Mouse (Mus musculus) liver, adult 2 months (tissue): ENCODE measurements around the gene Mesp1. TPM values are rescaled to one million over a fixed set of nuclear protein-coding genes. Genes with fewer than 3 reads are reported as not detected.
"Not testable (repeated sequence)": the region's sequence is repeated elsewhere in the genome, so short reads cannot be mapped to it uniquely, and the experiment has no call there.

Source experiments
- DNase-seq: peaks from one replicate; pipeline ENCODE4 v3.0.0-alpha.2; 2011; ENCODE audit warnings: low read depth, low spot score; ENCODE audit errors: extremely low read depth
- H3K27ac ChIP-seq: fragments of 200-500 bp; replicated peaks from 2 replicates; pipeline ENCODE4 v1.5.1; 2012; ENCODE audit warnings: low read depth, mild to moderate bottlenecking, control low read depth, inconsistent platforms, low read length; ENCODE audit not compliant: insufficient read depth
- H3K27me3 ChIP-seq: fragments of 200-500 bp; 2 replicates; pipeline ENCODE4 v1.6.1; 2012; ENCODE audit warnings: mild to moderate bottlenecking, moderate library complexity, low read length, inconsistent platforms; ENCODE audit not compliant: control insufficient read depth, insufficient read depth
- H3K36me3 ChIP-seq: fragments of 200-500 bp; 2 replicates; pipeline ENCODE4 v1.6.1; 2012; ENCODE audit warnings: low read length, inconsistent platforms; ENCODE audit not compliant: control insufficient read depth, insufficient read depth
- H3K4me1 ChIP-seq: fragments of 200-500 bp; 2 replicates; pipeline ENCODE4 v1.6.1; 2011; ENCODE audit warnings: low read length; ENCODE audit not compliant: control insufficient read depth, insufficient read depth
- H3K4me3 ChIP-seq: fragments of 200-500 bp; 2 replicates; pipeline ENCODE4 v1.5.1; 2011; ENCODE audit warnings: low read depth, mild to moderate bottlenecking, control low read depth, low read length, moderate library complexity; ENCODE audit not compliant: insufficient read depth
- H3K79me2 ChIP-seq: fragments of 200-500 bp; 2 replicates; pipeline ENCODE4 v1.6.1; 2012; ENCODE audit warnings: inconsistent platforms, mild to moderate bottlenecking, low read length, moderate library complexity; ENCODE audit not compliant: control insufficient read depth, insufficient read depth
- H3K9ac ChIP-seq: fragments of 200-500 bp; 2 replicates; pipeline ENCODE4 v1.6.1; 2012; ENCODE audit warnings: low read depth, mild to moderate bottlenecking, control low read depth, inconsistent platforms, low read length
- CTCF ChIP-seq: fragments of 200-500 bp; IDR thresholded peaks from 2 replicates; pipeline ENCODE4 v1.5.1; 2011; ENCODE audit warnings: low read depth, low read length, control low read depth
- POLR2A ChIP-seq: fragments of 200-500 bp; IDR thresholded peaks from 2 replicates; pipeline ENCODE4 v1.6.1; 2011; ENCODE audit warnings: low read length, control low read depth; ENCODE audit not compliant: insufficient read depth; ENCODE audit errors: extremely low read depth
- WGBS: fragments of 180-500 bp; shearing (Covaris S2); methylation state at CpG from one replicate; pipeline ENCODE4 v1.1.7; 2018; 5-methylcytosine and 5-hydroxymethylcytosine counted together
- polyA plus RNA-seq: library from polyadenylated mRNA; depleted of rRNA; stranded (reverse); fragments of >200 nt; gene quantifications from 2 replicates; pipeline ENCODE4 v1.2.3, GENCODE M21; 2012
- total RNA-seq: library from RNA; depleted of rRNA; stranded (reverse); fragments of >200 nt; gene quantifications from 2 replicates; pipeline ENCODE4 v1.2.3, GENCODE M21; 2014

The Mesp1 gene
- total and polyA plus RNA-seq, 2 experiments = 0.18 TPM; not detected in 1

DNA sequence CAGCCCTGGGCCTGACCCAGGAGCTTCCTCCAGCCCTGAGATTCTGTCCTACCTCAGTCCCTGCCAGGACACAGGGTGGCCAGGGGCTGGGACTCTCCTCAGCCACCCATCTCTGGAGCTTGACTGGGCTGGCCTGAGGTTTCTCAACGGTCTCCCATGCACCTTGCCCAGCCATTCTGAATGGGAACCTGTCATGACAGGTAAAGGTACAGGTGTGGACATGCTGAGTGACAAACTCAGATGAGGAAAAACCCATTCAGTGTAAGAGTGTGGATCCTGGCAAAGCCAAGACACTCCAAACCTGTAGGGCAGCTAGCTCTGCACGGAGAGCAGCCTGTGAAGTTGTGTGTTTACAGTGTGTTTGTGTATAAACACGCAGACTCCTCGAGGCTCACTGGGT is 6.7 kb upstream of the Mesp1 start:
- H3K9ac ChIP-seq = no peak overlapping the region
- H3K27ac ChIP-seq = no peak overlapping the region
- TF ChIP-seq POLR2A (no peak), CTCF (no peak)
- no peaks in the 10 kb centered on the region for H3K27me3 ChIP-seq
- no peak for DNase-seq
- no peak overlapping the region for H3K4me3 ChIP-seq
- WGBS = 85% methylated on average over 4 of the region's 4 CpGs
- H3K36me3 ChIP-seq = no peaks in the 10 kb centered on the region
- H3K4me1 ChIP-seq = peaks cover 3% of the 10 kb centered on the region; the same call in 1 of the 2 replicates
- H3K79me2 ChIP-seq = no peaks in the 10 kb centered on the region

DNA sequence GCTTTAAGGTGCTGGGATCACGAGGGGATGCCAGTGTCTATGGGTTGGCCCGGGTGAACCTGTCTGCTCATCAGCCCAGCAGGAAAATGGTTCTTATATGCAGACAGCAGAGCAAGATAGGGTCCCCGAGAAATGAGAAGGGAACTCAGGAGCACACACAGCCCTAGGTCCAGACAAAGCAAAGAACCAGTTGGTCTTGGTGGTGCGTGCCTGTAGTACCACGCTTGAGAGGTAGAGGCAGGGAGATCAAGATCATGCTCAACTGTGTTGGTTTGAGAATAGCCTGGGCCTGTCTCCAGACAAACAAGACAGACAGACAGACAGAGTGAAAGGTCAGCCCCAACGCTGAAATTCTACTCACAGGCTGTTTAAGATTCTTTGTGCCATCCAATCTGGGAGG is 5.9 kb upstream of the Mesp1 start:
- Histone ChIP-seq H3K36me3 (no peaks in the 10 kb centered on the region), H3K4me1 (peaks cover 3% of the 10 kb centered on the region; the same call in 1 of the 2 replicates), H3K4me3 (no peak overlapping the region), H3K79me2 (no peaks in the 10 kb centered on the region), H3K27ac (no peak overlapping the region), H3K27me3 (no peaks in the 10 kb centered on the region), H3K9ac (no peak overlapping the region)
- TF ChIP-seq CTCF (no peak), POLR2A (no peak)
- DNase-seq = no peak
- WGBS = 69% methylated on average over 6 of the region's 6 CpGs

DNA sequence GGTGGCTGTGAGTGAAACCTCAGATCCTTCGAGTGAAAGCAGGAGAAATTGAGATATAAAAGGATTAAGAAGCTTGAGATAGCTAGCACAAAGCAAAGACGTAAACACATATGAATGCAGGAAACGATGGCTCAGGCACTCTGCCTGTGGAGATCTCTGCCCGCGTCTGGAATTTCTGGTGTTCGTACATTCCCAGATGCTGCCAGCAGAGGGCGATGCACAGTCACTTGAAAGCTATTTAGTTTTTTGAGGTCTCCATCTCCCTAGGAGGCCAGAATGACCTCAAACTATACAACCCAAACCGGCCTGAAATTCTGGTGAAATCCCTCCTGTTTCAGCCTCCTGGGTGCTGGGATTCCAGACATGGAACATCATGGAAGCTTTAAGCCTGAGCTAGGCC is 5.5 kb upstream of the Mesp1 start:
- no peaks in the 10 kb centered on the region for H3K79me2 ChIP-seq
- H3K9ac ChIP-seq = no peak overlapping the region
- H3K4me3 ChIP-seq = no peak overlapping the region
- H3K36me3 ChIP-seq = no peaks in the 10 kb centered on the region
- TF ChIP-seq CTCF (peak; percentile 80), POLR2A (no peak)
- DNase-seq = peak; percentile 49
- 2% methylated on average over 8 of the region's 8 CpGs for WGBS
- peaks cover 2% of the 10 kb centered on the region; the same call in 1 of the 2 replicates for H3K4me1 ChIP-seq
- no peak overlapping the region for H3K27ac ChIP-seq
- no peaks in the 10 kb centered on the region for H3K27me3 ChIP-seq

DNA sequence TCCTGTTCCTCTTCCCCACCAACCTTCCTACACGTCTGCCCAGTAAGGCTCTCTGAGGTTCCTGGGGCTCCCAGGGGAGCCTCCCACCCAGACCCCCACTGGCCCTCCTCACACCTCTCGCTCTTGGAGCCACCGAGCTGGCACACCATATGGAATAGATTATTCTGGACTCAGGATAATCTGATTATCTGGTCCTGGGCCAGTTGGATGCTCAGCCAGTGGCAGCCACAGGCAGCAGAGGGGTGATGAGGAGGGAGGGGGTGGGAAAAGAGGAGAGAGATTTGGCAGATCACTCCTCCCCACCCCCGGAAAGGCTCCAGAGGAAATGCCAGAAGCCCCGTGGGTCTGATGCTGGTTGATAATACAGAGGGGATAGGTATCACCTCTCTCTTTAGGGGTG is 5.0 kb upstream of the Mesp1 start:
- H3K27me3 ChIP-seq = no peaks in the 10 kb centered on the region
- 28% methylated on average over 5 of the region's 5 CpGs for WGBS
- no peak for TF ChIP-seq CTCF
- no peak for TF ChIP-seq POLR2A
- H3K27ac ChIP-seq = no peak overlapping the region
- H3K36me3 ChIP-seq = no peaks in the 10 kb centered on the region
- H3K4me1 ChIP-seq = no peaks in the 10 kb centered on the region
- H3K4me3 ChIP-seq = no peak overlapping the region
- H3K79me2 ChIP-seq = no peaks in the 10 kb centered on the region
- no peak for DNase-seq
- no peak overlapping the region for H3K9ac ChIP-seq

DNA sequence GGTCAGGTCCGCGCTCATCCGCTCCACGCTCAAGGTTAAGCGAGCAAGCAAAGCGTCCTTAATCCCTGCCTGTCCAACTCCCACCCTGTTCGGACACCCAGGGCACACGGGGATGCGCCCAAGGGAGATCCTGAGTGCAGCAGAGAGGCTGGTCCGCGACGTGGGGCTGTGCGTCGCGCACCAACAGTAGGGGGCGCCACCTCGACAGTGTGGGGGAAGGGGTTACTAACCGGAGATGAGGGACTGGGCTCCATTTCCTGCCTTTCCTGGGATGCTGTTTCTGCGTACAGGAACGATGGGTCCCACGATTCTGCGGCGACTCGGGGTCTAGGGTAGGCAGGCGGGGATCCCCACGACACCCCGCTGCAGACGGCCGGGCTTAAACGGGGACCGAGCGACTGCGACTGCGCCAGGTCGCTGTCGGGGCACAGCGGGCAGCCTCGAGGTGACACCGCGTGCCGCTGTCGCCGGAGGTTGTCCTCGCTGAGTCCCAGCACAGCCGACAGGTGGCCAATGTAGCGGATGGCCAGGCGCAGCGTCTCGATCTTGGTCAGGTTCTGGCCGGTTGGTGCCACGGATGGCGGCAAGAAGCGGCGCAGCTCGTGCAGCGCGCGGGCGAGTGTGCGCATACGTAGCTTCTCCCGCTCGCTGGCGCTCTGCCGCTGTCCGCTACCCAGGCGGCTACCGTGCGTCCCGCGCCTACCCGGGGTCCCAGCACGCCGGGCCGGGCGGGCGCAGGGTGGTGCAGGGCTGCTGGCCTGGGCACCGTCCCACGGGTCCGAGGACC is 760 bp downstream of the Mesp1 start:
- H3K27me3 ChIP-seq = peaks cover 5% of the 10 kb centered on the region
- peaks cover 4% of the 10 kb centered on the region for H3K4me1 ChIP-seq
- H3K4me3 ChIP-seq = peak overlapping the region; percentile 58
- WGBS = 3% methylated on average over 80 of the region's 80 CpGs
- H3K9ac ChIP-seq = peak overlapping the region; percentile 68
- H3K36me3 ChIP-seq = no peaks in the 10 kb centered on the region
- H3K79me2 ChIP-seq = no peaks in the 10 kb centered on the region
- H3K27ac ChIP-seq = no peak overlapping the region
- TF ChIP-seq CTCF (peak; percentile 89), POLR2A (no peak)
- peak; percentile 36 for DNase-seq

DNA sequence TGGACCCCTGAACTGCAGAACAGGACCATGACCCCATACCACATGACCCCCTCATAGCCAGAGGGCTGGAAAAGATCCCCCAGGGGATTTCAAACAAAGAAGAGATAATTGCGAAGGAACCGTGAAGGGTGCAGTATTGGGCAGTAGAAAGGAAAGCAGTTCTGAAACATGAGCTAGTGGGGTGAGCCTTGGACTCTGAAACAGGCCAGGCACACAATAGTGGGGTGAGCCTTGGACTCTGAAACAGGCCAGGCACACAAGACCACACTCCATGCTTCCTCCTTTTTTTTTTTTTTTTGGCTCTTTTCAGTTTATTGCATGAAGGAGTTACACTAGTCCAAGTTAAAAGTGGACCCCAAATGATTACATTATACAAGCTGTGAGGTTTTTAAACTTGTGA is 3.8 kb downstream of the Mesp1 start:
- H3K4me3 ChIP-seq, H3K4me1 ChIP-seq, H3K27ac ChIP-seq, H3K27me3 ChIP-seq, H3K36me3 ChIP-seq, H3K79me2 ChIP-seq: not testable (repeated sequence)
- peak; percentile 75 for DNase-seq
- WGBS = 27% methylated on average over 2 of the region's 2 CpGs
- H3K9ac ChIP-seq = peak overlapping the region; percentile 16; the same call in 1 of the 2 replicates
